Mouse (Mus musculus): ENCODE data around the gene Uggt1.
A peak's percentile ranks its signal among the peaks of the same experiment; 100 is the strongest.

The Uggt1 gene

GRCm38 (mm10) chr1:36173461-36173860 lies 71.1 kb downstream of the Uggt1 start:
- no peak for DNase-seq (ENCODE audit: low spot score)

GRCm38 (mm10) chr1:36172941-36173340 lies 71.6 kb downstream of the Uggt1 start:
- no peak for DNase-seq (ENCODE audit: low spot score)

- no peak for DNase-seq (ENCODE audit: low spot score)
These were observed 81.8 kb downstream of the Uggt1 start for GRCm38 (mm10) chr1:36162687-36163086.

DNA sequence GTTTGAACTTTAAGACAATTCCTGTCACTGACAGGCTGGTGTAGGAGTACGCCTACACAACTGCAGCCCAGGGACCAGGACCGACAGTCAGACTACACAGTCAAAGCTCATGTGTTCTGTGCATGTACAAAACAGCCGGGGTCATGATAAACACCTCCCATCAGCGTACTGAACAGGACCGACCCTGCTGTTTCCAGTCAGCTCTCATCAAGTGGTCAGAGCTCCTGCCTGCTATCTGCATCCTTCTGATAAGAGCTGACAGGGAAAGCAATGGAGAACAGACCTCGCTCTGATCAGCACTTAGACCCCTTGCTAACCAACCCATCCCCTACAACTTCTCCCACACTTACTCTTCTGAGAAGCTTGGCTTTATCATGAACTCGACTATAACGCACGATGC lies 83.3 kb downstream of the Uggt1 start:
- DNase-seq (ENCODE audit: low spot score), result no peak

- DNase-seq (ENCODE audit: low spot score), result no peak
These were observed 84.3 kb downstream of the Uggt1 start for GRCm38 (mm10) chr1:36160246-36160645.

GRCm38 (mm10) chr1:36149411-36149810 lies 95.1 kb downstream of the Uggt1 start:
- no peak for DNase-seq (ENCODE audit: low spot score)

DNA sequence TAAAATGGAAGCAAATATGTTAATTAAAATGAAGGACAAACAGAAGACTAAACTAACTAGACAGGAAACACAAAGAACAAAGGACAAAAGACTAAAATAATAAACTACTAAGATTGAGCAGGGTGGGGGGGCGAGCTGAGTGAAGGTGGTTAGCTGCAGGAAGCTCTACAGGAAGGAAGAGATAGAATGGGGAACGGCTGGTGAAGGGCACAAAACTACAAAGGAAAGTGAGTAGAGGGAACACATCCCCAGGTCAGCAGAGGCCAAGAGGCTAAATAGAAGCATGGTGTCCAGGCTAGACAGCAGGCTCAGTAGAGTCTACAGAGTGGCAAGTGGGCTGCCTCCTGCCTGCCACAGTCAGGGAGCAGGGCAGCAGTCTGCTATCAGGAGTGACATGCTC lies 95.7 kb downstream of the Uggt1 start:
- no peak for DNase-seq (ENCODE audit: low spot score)

DNA sequence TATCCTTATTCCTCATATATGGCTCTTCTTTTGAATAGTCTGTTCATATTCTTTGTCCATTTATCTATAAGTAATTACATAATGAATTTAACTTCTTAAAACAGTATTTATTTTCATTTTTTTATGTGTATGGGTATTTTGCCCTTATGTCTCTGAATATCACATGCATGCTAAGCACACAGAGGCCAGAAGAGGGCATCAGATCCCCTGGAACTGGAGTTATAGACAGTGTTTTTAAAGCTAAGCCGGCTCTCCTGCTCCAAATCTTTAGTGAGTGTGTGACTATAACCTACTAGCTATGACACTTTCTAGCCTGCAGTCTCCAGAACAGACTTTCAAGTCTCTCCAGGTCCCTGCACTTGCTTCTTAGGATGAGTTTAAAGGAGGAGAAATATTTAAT lies 99.5 kb downstream of the Uggt1 start:
- DNase-seq (ENCODE audit: low spot score), result no peak

GRCm38 (mm10) chr1:36140311-36140710 lies 104.2 kb downstream of the Uggt1 start:
- DNase-seq (ENCODE audit: low spot score), result no peak

DNA sequence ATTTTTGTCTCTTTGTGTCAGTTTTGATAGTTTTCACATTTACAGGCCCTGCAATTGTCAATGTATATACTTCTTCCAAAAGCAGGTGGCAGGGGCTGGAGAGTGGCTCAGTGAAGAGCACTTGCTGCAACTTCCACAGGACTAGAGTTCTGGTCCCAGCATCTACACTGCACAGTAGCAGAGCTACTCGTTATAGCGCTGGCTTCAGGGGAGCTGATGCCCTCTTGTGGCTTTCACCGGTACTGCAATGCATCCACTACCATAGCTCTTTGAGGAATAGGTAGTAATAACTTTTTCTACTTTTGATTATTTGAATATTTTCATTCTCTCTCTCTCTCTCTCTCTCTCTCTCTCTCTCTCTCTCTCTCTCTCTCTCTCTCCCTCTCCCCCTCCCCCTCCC lies 109.9 kb downstream of the Uggt1 start:
- DNase-seq (ENCODE audit: low spot score), result peak; percentile 51

DNA sequence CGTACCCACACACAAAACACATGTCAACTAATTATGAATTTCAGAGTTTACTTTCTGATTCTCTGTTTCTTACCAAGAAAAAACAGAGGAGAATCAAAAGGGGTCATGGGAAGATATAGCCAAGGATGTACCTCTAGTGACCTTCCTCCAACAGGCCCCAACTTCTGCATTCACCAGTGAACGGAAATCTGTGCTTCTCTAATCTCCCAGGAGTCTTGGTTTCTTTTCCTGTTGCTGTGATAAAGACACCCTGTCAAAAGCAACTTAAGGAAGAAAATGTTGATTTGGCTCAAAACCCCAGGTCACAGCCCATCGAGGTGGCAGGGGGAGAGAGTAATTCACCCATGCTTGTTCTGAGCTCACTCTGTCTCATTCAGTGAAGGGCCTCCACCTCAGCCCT lies 110.9 kb downstream of the Uggt1 start:
- no peak for DNase-seq (ENCODE audit: low spot score)

DNA sequence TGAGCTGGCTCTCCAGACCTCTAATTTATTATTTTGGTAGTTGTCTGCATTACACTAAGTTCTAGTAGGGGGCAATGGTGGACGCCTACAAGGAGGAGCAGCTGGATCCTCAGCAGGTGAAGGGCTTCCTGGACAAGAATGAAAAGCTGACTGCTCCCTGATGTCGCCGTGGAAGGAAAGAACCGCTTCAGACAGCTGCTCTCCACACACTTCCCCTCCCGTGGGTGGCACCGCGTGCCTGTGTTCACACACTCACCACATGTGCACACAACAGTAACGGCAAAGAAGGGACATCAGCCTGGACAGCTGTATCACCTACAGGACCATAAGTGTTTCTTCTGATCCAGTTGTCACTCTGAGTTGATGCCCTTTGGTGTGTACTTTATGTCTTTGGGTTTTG lies 111.5 kb downstream of the Uggt1 start:
- no peak for DNase-seq (ENCODE audit: low spot score)

DNA sequence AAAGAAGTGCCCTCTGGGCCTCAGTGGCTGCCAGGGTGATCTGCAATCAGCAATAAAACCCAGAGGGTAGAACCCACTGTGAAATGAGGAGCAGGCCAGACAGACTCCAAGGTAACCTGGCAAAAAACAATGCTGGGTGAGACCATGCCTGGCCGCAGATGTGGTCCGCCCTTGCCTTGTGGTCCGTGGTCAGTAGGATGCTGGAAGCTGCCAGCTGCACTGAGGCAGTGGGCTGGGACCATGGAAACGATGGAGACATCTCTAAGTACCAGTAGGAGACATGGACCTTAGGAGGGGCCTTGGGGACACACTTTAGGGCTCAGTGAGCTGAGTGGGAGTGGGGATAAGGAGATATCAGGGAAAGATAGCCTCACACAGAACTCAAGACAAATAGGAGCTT lies 112.3 kb downstream of the Uggt1 start:
- no peak for DNase-seq (ENCODE audit: low spot score)

GRCm38 (mm10) chr1:36131766-36132165 lies 112.8 kb downstream of the Uggt1 start:
- DNase-seq (ENCODE audit: low spot score), result no peak

DNA sequence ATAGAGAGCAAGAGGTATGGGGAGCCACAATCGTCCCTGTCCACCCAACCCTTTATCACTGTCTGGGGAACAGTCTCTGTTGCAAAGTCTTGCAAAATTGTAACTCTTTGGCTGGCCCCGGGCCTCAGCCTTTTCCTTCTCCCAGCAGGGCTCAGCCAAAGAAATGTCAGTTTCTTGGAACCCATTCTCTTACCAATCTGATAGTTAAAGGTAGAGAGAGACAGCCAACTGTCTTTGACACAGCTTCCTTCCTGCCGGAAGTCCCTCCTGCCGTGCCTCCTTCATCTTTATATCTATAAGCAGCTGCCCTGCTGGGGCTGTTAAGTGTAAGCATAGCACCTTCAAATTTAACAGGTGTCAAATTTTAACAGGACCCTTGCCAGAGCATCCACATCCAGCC lies 113.4 kb downstream of the Uggt1 start:
- no peak for DNase-seq (ENCODE audit: low spot score)

DNA sequence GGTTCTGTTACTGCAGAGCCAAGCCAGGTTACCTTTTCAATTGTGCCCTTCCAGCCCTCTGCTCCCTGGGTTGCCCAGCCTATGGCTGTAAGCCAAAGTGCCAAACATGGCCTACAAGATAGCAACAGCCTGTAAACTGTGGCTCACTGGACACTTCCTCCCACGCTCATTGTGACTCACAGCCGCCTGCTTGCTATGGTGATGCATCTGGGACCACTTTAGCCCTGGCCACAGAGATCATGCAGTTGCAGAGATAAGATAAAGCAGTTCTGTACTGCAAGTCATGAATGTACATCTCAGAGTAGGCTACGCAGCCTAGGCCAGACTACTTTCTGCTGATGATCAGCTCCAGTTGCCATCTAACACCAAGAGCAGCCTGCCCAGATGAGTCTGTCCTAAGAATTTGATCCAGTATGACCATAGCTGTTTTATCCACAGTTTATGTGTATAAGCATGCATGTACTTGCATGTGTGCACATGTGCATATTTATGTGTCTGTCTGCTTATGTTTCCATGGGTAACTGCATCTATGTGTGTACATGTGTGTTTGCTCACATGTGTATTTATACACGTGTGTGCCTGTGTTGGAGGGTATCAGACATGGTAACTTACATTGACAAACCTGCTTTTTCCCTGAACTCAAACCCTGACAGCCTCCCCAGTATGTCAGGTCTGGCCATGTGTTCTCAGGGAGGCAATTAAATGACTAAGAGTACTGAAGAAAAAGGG lies 114.0 kb downstream of the Uggt1 start:
- no peak for DNase-seq (ENCODE audit: low spot score)

DNA sequence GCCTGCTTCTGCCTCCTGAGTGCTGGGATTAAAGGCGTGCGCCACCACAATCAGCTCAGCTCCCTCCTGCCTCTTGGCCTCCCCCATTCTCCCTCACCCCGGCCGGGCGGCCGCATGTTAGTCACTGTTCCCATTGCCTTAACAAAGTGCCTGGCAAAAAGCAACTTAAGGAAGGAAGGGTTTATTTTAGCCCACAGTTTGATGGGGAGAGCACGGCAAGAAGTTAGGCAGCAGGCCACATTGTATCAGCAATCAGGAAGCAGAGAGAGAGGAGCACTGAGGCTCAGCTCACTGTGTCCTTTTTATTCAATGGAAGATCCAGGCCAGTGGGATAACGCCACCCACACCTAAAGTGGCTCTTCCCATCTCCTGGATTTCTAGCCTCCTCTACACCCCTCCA lies 114.6 kb downstream of the Uggt1 start:
- no peak for DNase-seq (ENCODE audit: low spot score)

GRCm38 (mm10) chr1:36129126-36129525 lies 115.4 kb downstream of the Uggt1 start:
- no peak for DNase-seq (ENCODE audit: low spot score)

DNA sequence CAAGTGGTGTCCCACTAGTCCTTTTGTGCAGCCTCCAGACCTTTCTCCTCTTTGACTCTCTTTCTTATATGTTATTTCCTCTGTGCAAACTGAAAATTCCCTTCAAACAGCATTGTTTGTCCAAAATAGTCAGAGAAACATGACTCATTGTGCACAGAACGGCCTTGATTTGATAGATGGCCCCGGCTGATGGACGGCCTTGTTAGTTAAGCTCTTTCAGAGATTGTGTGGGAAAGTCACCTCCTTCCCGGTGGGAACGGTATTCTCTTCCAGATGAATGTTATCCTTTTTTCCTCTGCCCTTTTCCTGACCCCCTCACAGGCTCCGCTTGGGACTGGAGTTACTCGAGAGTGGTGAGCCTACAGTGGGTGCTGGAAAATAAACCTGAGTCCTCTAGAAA lies 119.4 kb downstream of the Uggt1 start:
- DNase-seq (ENCODE audit: low spot score), result no peak

DNA sequence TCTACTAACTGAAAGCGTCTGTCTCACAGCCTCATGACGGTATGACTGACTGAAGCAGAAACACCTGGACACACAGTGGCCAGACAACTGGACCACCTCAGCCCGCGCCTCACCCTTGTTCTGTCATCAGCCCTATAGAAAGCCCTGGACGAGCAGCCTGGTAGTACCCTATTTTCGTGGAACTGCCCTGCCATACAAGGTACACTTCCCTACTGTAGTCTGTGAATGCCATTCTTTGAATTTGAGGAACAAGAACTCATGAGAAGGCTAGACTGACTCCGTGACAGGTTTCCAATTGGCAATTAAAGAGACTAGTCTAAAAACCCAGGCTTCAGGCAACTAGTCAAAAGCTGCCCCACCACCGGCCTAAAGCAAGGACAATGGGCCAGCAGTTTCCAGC lies 123.3 kb downstream of the Uggt1 start:
- DNase-seq (ENCODE audit: low spot score), result no peak

DNA sequence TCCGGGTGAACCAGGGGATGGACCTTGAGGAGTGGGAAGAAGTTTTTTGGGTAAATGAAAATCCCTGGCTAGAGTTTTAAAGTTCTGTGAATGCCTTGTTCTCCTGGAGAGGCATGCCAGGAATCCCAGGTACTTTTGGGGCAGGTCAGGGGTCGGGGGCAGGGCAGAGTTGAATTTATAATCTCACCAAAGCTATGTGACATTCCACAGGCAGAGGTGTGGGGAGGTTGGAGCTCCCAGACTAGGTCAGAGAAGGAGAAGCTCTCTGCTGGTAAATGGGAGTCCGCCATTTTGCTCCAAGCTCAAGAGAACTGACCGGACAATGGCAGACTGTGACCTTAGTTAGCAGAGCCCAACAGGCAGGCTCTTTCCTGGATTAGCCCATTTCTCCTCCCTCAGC lies 125.1 kb downstream of the Uggt1 start:
- no peak for DNase-seq (ENCODE audit: low spot score)

GRCm38 (mm10) chr1:36118958-36119357 lies 125.6 kb downstream of the Uggt1 start:
- DNase-seq (ENCODE audit: low spot score), result no peak

- no peak for DNase-seq (ENCODE audit: low spot score)
These were observed 126.3 kb downstream of the Uggt1 start for GRCm38 (mm10) chr1:36118061-36118685.

- DNase-seq (ENCODE audit: low spot score), result no peak
These were observed 128.0 kb downstream of the Uggt1 start for GRCm38 (mm10) chr1:36116488-36116887.

Data from left cerebral cortex, adult 11 months (tissue).